Mouse (Mus musculus) left cerebral cortex, postnatal 14 days (tissue): ENCODE measurements at regions not wholly inside any gene's neighbourhood (a gene's known extent, or its start where the extent isn't known, plus 50 kb on each side); places are given as distances from the start of the nearest gene placed in this dataset.

ENCODE experiments used
- DNase-seq, 2 experiments: peaks; one replicate each; pipeline ENCODE4 v3.0.0; 2021 to 2022; ENCODE audit warnings: low spot score in 2 of 2, mixed read lengths in 1 of 2
- intact Hi-C: fragments of 180-260 bp; cut with DNase I; formaldehyde crosslinking; loops from one replicate; pipeline ENCODE4 v1.15.1; 2025

DNA sequence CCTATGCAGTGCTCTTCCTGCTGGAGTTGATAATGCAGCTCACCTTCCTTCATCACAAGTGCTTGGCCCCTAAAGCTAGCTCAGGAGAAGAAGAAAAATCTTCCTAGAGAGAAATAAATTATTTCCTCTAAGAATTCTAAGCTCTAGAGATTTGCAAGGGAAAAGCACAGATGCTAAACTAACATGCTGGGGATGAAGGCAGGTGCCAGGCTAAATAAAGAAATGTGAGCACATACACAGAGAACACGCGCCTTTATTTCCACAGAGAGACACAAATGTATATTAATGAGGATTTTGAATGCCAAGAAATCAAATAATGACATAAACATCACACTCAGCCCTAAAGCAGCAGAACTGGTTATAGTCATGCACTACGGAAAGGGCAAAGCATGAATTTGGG is 229.5 kb upstream of the Mamld1 start:
- DNase-seq: peak in 1 of 2 experiments; percentile 39
- intact Hi-C loops: no loop called here

DNA sequence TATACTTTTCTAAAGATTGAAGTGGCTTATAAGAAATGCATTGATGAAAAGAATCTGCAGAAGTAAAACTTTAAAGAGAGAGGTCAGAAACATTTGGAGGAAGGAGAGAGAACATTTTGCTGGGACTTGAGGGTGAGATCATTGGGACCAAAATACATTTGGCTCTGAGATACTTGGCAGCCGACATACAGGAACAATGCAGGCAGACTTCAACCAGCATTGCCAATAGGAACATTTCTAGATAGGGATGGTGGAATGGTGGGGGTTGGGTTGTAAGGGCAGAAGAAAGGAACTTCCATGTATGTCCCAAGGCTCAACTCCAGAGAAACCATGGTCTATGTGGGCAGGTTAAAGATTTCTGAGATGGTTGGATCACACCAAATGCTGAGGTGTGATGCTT is 232.3 kb upstream of the Mamld1 start:
- intact Hi-C loops: no loop called here
- peak in 1 of 2 experiments; percentile 3 for DNase-seq

DNA sequence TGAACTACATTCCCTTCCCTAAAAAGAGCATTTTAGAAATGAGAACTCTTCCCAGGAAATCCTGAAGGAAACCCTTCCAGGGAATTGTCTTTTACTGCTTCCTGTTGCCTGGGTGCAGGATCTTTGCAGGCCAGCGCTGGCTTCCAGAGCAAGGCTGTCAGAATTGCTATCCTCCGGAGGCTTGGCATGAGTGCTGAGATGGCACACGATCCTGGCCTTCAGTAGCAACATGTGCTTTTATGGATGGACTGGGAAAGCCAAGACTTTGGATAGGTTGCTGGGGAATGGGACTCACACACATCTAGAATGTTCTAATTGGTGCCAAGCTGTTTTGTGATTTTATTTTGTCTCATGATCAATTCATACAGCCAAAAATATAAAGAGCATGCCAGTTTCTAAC is 233.4 kb upstream of the Mamld1 start:
- intact Hi-C loops: no loop called here
- no peak for DNase-seq

DNA sequence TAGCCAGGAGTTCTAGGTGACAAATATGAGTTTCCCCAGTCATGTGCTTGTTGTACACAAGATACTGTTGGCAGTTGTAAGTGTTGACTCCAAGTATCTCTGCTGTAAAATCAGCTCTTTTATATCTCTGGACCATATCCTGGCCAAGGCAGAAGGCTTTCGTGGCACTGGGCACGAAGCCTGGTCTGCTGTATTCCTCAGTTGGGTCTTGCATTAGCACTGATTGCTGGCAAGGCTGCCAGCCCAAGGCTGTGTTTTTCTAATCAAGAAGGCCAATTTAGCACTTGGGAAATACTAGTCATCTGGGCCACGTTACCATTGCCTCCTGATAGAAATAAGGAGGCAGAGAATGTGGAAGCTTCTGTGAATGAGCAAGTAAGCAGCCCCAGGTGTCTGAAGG is 258.3 kb upstream of the Mamld1 start:
- no peak for DNase-seq
- intact Hi-C loops: no loop called here

DNA sequence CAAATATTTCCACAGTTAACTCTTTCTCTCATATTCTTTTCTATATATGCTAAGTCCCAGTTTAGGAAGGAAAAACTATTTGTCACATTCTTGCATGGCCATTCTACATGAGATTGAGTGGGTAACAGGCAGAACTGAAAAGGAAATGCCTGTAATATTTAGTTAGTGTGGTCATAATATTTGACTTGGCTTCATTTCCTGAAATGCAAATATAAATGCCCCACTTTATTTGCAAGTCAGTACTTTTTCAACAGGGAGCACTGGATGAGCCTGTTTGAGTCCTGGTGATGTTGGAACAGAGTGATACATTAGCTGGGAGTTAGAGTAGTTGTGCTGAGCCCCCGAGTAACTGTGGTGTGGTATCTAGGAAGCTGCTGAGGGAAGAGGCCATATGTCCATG is 285.9 kb upstream of the Tmem185a start:
- intact Hi-C loops: no loop called here
- no peak for DNase-seq

DNA sequence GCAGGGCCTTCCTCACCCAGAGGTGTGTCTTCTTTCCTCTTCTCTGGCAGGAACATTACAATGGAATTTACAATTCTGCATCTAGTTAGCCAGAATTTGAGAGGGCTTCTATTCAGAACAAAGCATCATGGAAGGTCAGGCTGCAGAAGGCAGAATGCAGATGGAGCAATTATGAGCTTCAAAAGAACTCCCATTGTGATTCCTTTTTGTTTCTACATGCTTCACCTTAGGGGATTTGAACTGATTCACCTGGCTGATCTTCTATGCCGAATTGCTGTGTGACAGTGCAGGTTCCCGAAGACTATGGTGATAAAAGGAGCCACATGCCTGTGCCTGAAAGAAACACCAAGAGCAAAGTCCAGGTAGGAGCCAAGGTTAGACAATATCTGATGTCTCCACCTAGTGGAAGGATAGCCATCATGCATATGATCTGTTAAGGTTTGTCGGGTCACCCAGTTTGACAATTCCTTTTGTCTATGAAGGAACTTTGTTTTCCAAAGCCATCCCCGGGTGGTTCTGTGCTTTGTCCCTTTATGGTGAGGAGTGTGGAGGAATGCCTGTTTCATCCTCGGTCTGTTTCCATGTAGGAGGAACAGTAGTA is 236.1 kb upstream of the Tmem185a start:
- DNase-seq: no peak
- intact Hi-C loops: no loop called here

DNA sequence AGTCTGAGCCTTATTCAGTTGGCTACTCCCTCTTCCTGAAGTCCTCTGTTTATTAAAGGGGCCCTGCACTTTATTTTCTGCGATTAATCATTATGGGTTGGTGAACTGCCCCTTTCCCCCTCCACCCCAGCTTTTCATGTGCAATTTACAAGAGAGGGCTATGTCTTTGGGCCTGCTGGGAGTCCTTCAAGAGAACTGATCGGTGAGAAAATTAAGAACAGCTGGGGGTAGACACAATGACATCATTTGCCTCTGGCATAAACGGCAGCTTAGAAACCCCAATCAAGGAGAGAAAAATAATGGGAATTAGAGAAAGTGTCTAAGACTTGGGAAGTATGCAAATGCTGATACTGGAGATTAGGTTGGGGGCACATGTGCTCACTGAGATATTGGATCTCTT is 205.2 kb upstream of the Tmem185a start:
- no peak for DNase-seq
- intact Hi-C loops: no loop called here

DNA sequence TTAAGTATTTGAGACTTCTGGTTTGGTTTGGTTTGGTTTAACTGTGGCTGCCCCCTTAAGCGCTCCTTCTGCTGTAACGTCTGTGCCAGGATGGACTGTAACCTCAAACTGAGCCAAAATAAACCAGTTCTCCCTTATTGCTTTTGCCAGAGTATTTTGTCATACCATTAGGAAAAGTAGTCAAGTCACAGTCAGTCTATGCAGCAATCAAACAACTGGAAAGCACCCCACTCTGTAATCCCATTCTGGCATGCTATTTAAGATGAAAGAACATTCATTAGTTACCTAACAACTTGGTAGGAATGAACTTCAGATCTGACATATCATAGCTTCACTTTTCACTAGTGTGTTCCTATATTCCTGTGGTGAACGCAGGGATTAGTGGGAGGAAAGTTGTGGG is 190.1 kb upstream of the Tmem185a start:
- intact Hi-C loops: no loop called here

More for the DNA sequence above, 190.1 kb upstream of the Tmem185a start:
- peak in 1 of 2 experiments; percentile 11 for DNase-seq
